Mouse (Mus musculus) intestine, embryonic 14.5 days (tissue): ENCODE results near the gene Slc43a2. TPM values are rescaled to one million over a fixed set of nuclear protein-coding genes. Genes with fewer than 3 reads are reported as not detected.

Experiments
- microRNA-seq: library from miRNA; unstranded; fragments of <30 nt; microRNA quantifications from one replicate; pipeline ENCODE4, GENCODE M21; 2016
- polyA plus RNA-seq: library from polyadenylated mRNA; unstranded; fragments of >200 nt; fragmentation: Nextera tagmentation; extraction: Ambion mirVana; gene quantifications from 2 replicates; pipeline ENCODE4 v1.2.1, GENCODE M21; 2014

Slc43a2 gene
- polyA plus RNA-seq, 1 experiment from 2014 or later: 4.8 TPM

Small RNA genes within 50 kb of the gene (microRNA-seq; reads per million reads assigned to microRNA genes)
- gene Mir3971: not detected

Other genes starting within 250 kb of the Slc43a2 start
- 103 and 116 TPM in 2 replicates for gene Rpa1, start 183.4 kb upstream of the Slc43a2 start, polyA plus RNA-seq
- gene Smyd4, start 183.3 kb upstream of the Slc43a2 start, polyA plus RNA-seq: 11.6 and 12.5 TPM in 2 replicates
- 42.0 and 47.1 TPM in 2 replicates for gene Serpinf1, start 109.0 kb upstream of the Slc43a2 start, polyA plus RNA-seq
- 6.8 and 8.4 TPM in 2 replicates for gene Serpinf2, start 92.1 kb upstream of the Slc43a2 start, polyA plus RNA-seq
- 4.7 and 5.9 TPM in 2 replicates for gene Wdr81, start 77.0 kb upstream of the Slc43a2 start, polyA plus RNA-seq
- gene Tlcd2, start 70.0 kb upstream of the Slc43a2 start, polyA plus RNA-seq: 22.4 and 23.1 TPM in 2 replicates
- 86.9 and 88.7 TPM in 2 replicates for gene Prpf8, start 44.9 kb upstream of the Slc43a2 start, polyA plus RNA-seq
- 0.43 and 0.65 TPM in 2 replicates for gene Rilp, start 21.6 kb upstream of the Slc43a2 start, polyA plus RNA-seq
- gene Scarf1, start 18.2 kb upstream of the Slc43a2 start, polyA plus RNA-seq: 5.4 and 6.0 TPM in 2 replicates
- 76.2 and 82.1 TPM in 2 replicates for gene Pitpna, start 56.4 kb downstream of the Slc43a2 start, polyA plus RNA-seq
- gene Inpp5k, start 99.3 kb downstream of the Slc43a2 start, polyA plus RNA-seq: 23.7 and 25.1 TPM in 2 replicates
- gene Myo1c, start 118.8 kb downstream of the Slc43a2 start, polyA plus RNA-seq: 41.7 and 42.5 TPM in 2 replicates
- 101 and 106 TPM in 2 replicates for gene Crk, start 147.6 kb downstream of the Slc43a2 start, polyA plus RNA-seq
- gene Ywhae, start 201.2 kb downstream of the Slc43a2 start, polyA plus RNA-seq: 888 and 941 TPM in 2 replicates